Mouse (Mus musculus) neural tube, embryonic 11.5 days (tissue): ENCODE measurements at regions not wholly inside any gene's neighbourhood (a gene's known extent, or its start where the extent isn't known, plus 50 kb on each side); places are given as distances from the start of the nearest gene placed in this dataset.

Source experiments
- ATAC-seq: fragments of 200-750 bp; cut with Nextera tagmentation; 2 replicates; pipeline ENCODE4 v1.8.0; 2017; ENCODE audit warnings: moderate number of reproducible peaks, mild to moderate bottlenecking, moderate TSS enrichment, moderate library complexity; ENCODE audit not compliant: insufficient read depth, low FRiP score, low TSS enrichment
- DNase-seq: peaks from one replicate; pipeline ENCODE4 v3.0.0-alpha.2; 2015; ENCODE audit warnings: low spot score
- H3K27ac ChIP-seq: fragments of 300-500 bp; sonication (generic); 2 replicates; pipeline ENCODE4 v1.5.1; 2014; ENCODE audit warnings: low read depth, mild to moderate bottlenecking, low read length
- H3K27me3 ChIP-seq: fragments of 300-500 bp; sonication (generic); 2 replicates; pipeline ENCODE4 v1.6.1; 2014; ENCODE audit warnings: mild to moderate bottlenecking, low read length, mixed read lengths; ENCODE audit not compliant: control insufficient read depth, insufficient read depth
- H3K36me3 ChIP-seq: fragments of 300-500 bp; sonication (generic); 2 replicates; pipeline ENCODE4 v1.6.1; 2014; ENCODE audit warnings: mild to moderate bottlenecking, low read length, moderate library complexity, mixed read lengths; ENCODE audit not compliant: control insufficient read depth, insufficient read depth
- H3K4me1 ChIP-seq: fragments of 300-500 bp; sonication (generic); 2 replicates; pipeline ENCODE4 v1.6.1; 2014; ENCODE audit warnings: low read length, mixed read lengths; ENCODE audit not compliant: control insufficient read depth, insufficient read depth
- H3K4me2 ChIP-seq: fragments of 300-500 bp; sonication (generic); 2 replicates; pipeline ENCODE4 v1.6.1; 2014; ENCODE audit warnings: low read depth, mild to moderate bottlenecking, moderate library complexity
- H3K4me3 ChIP-seq: fragments of 300-500 bp; sonication (generic); 2 replicates; pipeline ENCODE4 v1.5.1; 2014; ENCODE audit warnings: low read depth, low read length
- H3K9ac ChIP-seq: fragments of 300-500 bp; sonication (generic); 2 replicates; pipeline ENCODE4 v1.6.1; 2014; ENCODE audit warnings: mild to moderate bottlenecking, low read length
- H3K9me3 ChIP-seq: fragments of 300-500 bp; sonication (generic); 2 replicates; pipeline ENCODE4 v1.6.1; 2016; ENCODE audit warnings: low read length; ENCODE audit not compliant: control insufficient read depth
- WGBS: fragments of 180-500 bp; shearing (Covaris S2); extraction: QIAGEN DNeasy Blood & Tissue Kit; methylation state at CpG from one replicate; pipeline ENCODE4 v1.1.7; 2014; 5-methylcytosine and 5-hydroxymethylcytosine counted together

- Histone ChIP-seq H3K4me2 (no peak overlapping the region), H3K36me3 (no peaks in the 10 kb centered on the region), H3K27me3 (no peaks in the 10 kb centered on the region), H3K9ac (no peak overlapping the region), H3K4me1 (no peaks in the 10 kb centered on the region), H3K27ac (no peak overlapping the region), H3K4me3 (no peak overlapping the region), H3K9me3 (no peaks in the 10 kb centered on the region)
- DNase-seq (no peak), ATAC-seq (peak; percentile 72; the same call in 1 of the 2 replicates)
- WGBS: 38% methylated on average over 1 of the region's 1 CpGs
Measured at GRCm38 (mm10) chr14:100720667-100721066, 436.2 kb upstream of the Klf12 start.

DNA sequence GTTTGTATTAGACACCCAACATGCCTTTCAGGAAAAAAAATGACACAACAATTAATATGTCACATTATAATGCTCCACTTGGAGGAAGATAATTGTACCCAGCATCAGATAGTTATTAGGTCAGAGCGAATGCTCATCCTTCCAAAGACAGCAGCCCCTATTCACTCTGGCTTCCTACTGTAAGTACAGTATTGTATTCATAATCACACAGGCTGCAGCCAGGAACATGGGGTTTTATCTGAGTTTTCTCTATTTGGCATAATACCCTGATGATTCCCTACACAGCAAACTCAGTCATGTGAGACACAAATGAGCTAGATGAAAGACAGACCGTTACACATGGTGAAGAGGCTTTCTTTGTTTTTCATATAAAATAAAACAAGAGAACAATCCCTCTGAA is 430.5 kb upstream of the Klf12 start:
- Histone ChIP-seq H3K9ac (no peak overlapping the region), H3K4me3 (no peak overlapping the region), H3K36me3 (no peaks in the 10 kb centered on the region), H3K9me3 (no peaks in the 10 kb centered on the region), H3K4me2 (no peak overlapping the region), H3K4me1 (no peaks in the 10 kb centered on the region), H3K27ac (no peak overlapping the region), H3K27me3 (no peaks in the 10 kb centered on the region)
- DNase-seq: no peak
- no peak for ATAC-seq
- 77% methylated on average over 2 of the region's 2 CpGs for WGBS

DNA sequence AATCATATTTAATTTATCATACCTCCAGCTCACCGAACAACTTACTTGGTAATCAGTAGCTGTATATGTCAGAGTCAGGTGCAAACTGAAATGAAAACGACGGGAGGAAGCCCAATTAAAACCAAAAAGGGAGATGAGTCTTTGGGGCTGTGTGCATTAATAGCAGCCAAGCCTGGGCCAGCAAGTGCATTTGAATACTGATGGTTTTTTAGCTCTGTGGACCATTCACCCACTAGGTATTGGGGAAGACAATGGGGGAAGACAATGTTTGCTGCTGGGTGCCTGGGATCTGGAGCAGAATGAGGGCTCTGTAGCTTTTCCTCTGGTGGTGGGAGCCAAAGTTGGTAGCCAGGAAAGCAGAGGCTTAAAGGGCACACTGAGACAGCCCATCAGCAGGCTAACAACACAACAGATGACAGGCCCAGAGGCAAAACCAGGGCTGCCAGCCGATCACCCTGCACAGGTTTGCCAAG is 429.6 kb upstream of the Klf12 start:
- no peak overlapping the region for H3K4me2 ChIP-seq
- no peak for DNase-seq
- no peaks in the 10 kb centered on the region for H3K27me3 ChIP-seq
- 71% methylated on average over 4 of the region's 4 CpGs for WGBS
- no peaks in the 10 kb centered on the region for H3K4me1 ChIP-seq
- H3K36me3 ChIP-seq: no peaks in the 10 kb centered on the region
- peak overlapping the region; percentile 24; the same call in 1 of the 2 replicates for H3K27ac ChIP-seq
- no peaks in the 10 kb centered on the region for H3K9me3 ChIP-seq
- ATAC-seq: peak; percentile 61
- no peak overlapping the region for H3K4me3 ChIP-seq
- H3K9ac ChIP-seq: no peak overlapping the region

DNA sequence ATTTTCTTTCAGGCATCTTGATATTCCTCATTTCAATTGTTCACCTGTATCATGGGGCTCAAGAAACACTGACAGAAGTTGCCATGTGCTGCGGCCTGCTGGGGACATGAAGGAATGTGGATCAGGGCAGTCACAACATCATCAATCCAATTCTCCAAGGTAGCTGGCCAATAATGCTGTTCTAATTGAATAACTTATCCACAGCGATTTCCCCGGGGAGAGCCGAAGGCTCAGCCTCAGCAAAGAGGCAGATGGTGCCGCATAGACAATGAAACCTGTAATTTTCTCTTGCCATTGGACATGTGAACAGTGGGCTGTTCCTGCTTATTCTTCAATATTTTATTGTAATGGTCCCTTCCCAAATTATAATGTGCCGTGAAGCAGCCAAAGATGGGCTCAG is 429.1 kb upstream of the Klf12 start:
- Histone ChIP-seq H3K4me3 (no peak overlapping the region), H3K4me1 (no peaks in the 10 kb centered on the region), H3K4me2 (no peak overlapping the region), H3K9ac (no peak overlapping the region), H3K27me3 (no peaks in the 10 kb centered on the region), H3K9me3 (no peaks in the 10 kb centered on the region), H3K36me3 (no peaks in the 10 kb centered on the region), H3K27ac (no peak overlapping the region; the same call in 1 of the 2 replicates)
- 66% methylated on average over 6 of the region's 6 CpGs for WGBS
- DNase-seq: peak; percentile 70
- ATAC-seq: peak; percentile 77

- Histone ChIP-seq H3K9me3 (no peaks in the 10 kb centered on the region), H3K4me1 (no peaks in the 10 kb centered on the region), H3K36me3 (no peaks in the 10 kb centered on the region), H3K27me3 (no peaks in the 10 kb centered on the region), H3K27ac (no peak overlapping the region), H3K9ac (no peak overlapping the region), H3K4me2 (no peak overlapping the region), H3K4me3 (no peak overlapping the region)
- DNase-seq (no peak), ATAC-seq (peak; percentile 73)
- 20% methylated on average over 9 of the region's 9 CpGs for WGBS
Measured at GRCm38 (mm10) chr14:100665361-100665955, 381.0 kb upstream of the Klf12 start.

DNA sequence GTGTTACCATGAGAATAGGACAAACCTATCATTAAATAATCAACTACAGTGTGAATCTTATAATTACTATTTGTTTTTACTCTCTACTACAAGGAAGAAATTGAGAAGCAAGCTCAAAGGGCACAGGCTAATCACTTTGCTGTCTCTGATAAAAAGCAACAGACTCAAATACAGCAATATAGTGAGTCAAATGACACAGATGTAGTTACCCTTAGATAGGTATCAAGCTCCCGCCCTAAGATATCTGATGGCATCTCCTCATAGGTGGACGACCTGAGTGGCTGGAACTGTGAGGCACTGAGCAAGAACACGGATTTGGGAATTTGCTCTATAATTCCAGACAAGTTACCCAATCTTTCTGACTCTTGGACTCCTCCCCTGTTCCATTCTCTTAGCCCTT is 379.7 kb upstream of the Klf12 start:
- no peak overlapping the region for H3K4me3 ChIP-seq
- H3K27ac ChIP-seq: no peak overlapping the region
- DNase-seq (no peak), ATAC-seq (no peak)
- no peak overlapping the region for H3K4me2 ChIP-seq
- WGBS: 86% methylated on average over 3 of the region's 3 CpGs
- no peaks in the 10 kb centered on the region for H3K4me1 ChIP-seq
- H3K36me3 ChIP-seq: no peaks in the 10 kb centered on the region
- H3K9me3 ChIP-seq: no peaks in the 10 kb centered on the region
- H3K27me3 ChIP-seq: no peaks in the 10 kb centered on the region
- H3K9ac ChIP-seq: no peak overlapping the region

- no peaks in the 10 kb centered on the region for H3K4me1 ChIP-seq
- H3K36me3 ChIP-seq: no peaks in the 10 kb centered on the region
- DNase-seq (no peak), ATAC-seq (no peak)
- no peak overlapping the region for H3K9ac ChIP-seq
- no peak overlapping the region for H3K4me2 ChIP-seq
- H3K27ac ChIP-seq: no peak overlapping the region
- H3K4me3 ChIP-seq: no peak overlapping the region
- no peaks in the 10 kb centered on the region for H3K27me3 ChIP-seq
- H3K9me3 ChIP-seq: no peaks in the 10 kb centered on the region
- 83% methylated on average over 2 of the region's 2 CpGs for WGBS
Measured at GRCm38 (mm10) chr14:100642076-100642475, 357.6 kb upstream of the Klf12 start.

GRCm38 (mm10) chr14:100634521-100634920 is 350.0 kb upstream of the Klf12 start:
- no peak for ATAC-seq
- whole genome bisulfite sequencing: 83% methylated on average over 6 of the region's 6 CpGs

DNA sequence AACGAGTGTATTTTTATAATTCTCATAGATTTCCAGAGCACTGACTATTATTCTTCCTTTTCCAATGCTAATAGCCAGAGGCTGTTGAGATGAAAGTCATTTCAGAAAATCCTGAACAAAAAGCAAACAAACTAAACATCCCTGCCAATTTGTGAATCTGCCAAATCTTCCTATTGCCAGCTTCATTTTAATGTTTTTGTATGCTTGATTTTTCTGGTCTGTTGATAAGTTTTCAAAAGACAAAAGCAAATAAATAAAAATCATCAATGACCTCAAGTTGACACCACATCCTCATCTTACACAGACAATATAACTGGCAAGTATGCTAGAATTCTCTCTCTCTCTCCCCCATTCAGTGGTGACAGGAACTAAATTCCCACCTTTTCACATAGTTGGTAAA is 347.2 kb upstream of the Klf12 start:
- Histone ChIP-seq H3K4me1 (no peaks in the 10 kb centered on the region), H3K9me3 (no peaks in the 10 kb centered on the region), H3K27ac (no peak overlapping the region), H3K27me3 (no peaks in the 10 kb centered on the region), H3K4me2 (no peak overlapping the region), H3K36me3 (no peaks in the 10 kb centered on the region), H3K9ac (no peak overlapping the region), H3K4me3 (no peak overlapping the region)
- ATAC-seq (no peak), DNase-seq (no peak)
- WGBS: 86% methylated on average over 1 of the region's 1 CpGs

More at GRCm38 (mm10) chr14:100634521-100634920, 350.0 kb upstream of the Klf12 start:
- no peak for DNase-seq
- Histone ChIP-seq H3K27ac (no peak overlapping the region), H3K4me2 (no peak overlapping the region), H3K9me3 (no peaks in the 10 kb centered on the region), H3K4me3 (no peak overlapping the region), H3K4me1 (no peaks in the 10 kb centered on the region), H3K27me3 (no peaks in the 10 kb centered on the region), H3K36me3 (no peaks in the 10 kb centered on the region), H3K9ac (no peak overlapping the region)
